Mouse (Mus musculus) frontal cortex, adult (tissue): ENCODE measurements around the gene Slc2a1.

Source experiments
- ATAC-seq: cut with Nextera tagmentation; 2 replicates; pipeline ENCODE4 v1.9.2; 2017; ENCODE audit warnings: mild to moderate bottlenecking, moderate library complexity, mixed read lengths; ENCODE audit not compliant: low TSS enrichment

Gene Slc2a1

DNA sequence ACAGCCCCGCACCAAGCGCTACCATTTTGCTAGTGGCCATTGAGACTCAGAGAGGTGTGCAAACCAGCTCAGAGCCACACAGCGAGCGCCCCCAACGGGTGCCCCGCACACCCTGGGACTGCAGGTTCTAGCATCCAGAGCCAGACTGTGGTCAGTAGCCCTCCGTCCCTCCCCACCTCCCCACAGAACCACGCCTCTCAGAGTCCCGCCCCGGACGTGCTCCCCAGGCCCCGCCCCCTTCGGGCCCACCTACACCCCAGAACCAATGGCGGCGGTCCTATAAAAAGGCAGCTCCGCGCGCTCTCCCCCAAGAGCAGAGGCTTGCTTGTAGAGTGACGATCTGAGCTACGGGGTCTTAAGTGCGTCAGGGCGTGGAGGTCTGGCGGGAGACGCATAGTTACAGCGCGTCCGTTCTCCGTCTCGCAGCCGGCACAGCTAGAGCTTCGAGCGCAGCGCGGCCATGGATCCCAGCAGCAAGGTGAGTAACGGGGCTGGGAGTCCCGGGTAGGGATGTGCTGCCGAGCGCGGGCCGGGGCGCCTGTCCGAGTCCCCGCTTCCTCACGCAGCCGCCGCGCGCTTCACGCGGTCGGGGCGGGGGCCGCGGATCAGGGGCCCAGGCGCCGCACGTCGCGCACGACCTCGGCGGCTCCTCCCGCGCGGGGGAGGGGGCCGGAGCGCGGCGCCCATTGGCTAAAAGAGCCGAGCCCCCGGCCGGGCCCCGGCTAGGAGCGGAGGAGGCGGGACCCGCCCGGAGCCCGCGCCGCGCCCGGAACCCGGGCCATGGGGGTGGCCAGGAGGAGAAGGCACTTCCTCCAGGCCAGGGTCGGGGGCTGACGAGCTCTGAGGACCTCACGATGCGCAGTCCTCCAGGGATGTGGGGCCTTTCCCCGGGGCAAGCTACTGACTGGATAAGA is at the start of gene Slc2a1:
Gene Slc2a1, plus strand, starts transcription at position 217 of the 914 bp plus-strand sequence.
- ATAC-seq: peak; percentile 74

DNA sequence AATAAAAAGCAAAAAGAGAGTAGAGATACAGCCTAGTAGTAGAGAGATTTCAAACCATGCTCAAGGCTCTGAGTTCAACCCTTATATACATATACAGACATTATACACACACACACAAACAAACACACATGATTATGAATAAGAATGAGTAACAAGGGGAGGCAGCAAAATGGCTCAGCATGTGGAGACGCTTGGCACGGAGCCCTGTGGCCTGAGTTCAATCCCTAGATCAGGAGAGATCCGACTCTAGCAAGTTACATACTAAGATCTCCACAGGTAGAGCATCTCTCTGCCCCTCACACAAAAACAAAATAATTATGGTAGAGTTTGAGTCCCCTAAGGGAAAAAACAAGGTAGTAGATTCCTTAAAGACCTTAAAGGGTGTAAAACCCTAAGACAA is 41.7 kb upstream of the Slc2a1 start:
- no peak for ATAC-seq

DNA sequence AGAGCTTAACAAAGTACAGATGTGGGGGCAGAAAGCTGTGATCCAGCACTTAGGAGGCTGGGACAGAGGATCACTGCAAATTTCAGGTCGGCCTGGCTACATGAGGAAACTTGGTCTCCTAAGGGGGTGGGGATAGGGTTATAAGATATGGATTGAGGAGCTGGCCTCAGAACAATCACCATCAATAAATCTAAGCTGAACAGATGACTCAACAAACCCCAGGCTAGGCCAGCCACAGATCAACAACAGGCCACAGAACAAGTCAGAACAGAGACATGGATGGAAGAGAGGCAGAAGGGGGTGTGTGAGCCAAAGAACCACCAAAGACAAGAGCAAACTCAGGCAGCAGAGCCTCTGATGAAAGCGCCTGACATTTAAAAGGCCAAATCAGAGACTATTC is 41.3 kb upstream of the Slc2a1 start:
- ATAC-seq: no peak

DNA sequence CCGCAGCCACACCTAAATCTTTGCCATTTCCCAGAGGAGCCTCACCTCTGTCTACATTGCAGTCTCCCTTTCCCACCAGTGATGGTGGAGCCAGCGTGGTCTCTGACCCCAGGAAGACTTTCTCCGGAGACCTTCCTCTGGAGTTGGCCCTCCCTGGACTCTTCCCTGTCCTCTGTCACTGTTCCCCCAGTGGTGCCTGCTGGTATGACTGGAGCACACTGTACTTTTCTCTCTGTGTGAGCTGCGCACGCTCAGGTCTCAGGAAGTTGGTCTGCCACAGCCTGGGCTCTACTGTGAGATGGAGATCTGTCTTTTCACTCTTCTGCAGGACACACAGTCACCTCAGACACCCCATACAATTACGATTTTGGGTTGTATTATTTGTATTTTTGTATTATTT is 39.6 kb upstream of the Slc2a1 start:
- no peak for ATAC-seq

DNA sequence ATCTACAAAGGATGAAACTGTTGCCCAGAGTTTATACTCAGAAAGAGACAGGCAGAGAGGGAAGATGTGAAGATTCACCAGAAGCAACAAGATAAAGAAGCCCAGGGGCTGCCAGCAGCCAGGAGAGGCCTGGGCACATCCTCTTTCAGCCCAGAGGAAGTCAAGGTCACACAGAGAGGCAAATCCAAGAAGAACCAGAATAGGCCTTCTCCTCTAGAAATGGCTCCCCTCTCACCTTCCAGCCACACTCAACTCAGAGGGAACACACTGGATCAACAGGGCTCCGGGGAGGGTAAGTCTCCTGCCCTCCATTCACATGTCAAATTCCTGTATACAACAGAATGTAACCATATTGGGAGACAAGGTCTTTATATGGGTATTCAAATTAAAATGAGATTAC is 38.3 kb upstream of the Slc2a1 start:
- ATAC-seq: no peak

DNA sequence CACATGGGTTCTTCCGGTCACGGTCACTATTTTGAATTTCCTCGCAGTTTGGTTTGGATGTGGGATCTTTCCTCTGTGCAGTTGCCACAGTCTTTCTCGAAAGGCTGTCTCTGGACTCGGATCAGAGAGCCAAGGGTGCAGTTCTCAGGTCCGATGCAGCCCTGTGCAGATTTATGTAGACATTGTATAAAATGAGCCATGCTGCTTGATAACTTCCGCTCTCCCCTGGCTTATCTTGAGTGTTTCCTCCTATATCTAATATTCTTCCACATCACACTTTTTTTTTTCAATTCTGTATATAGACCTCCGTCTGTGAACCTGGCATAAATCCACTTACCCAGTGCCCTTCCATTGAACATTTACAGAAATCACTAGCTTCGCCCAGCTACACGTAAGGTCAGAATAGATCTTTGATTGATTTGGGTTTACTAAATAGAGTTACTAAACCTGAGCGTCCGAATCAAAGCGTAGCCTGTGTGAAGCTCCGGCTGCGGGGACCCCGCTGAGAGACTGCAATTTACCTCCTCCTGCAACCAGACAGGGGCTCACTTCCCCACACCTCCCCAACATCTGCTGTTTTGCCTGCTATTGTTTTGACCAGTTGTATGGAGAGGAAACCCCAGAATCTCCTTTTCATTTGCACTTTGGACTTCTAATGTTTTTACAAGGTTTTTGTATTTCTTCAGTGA is 37.4 kb upstream of the Slc2a1 start:
- ATAC-seq: no peak

DNA sequence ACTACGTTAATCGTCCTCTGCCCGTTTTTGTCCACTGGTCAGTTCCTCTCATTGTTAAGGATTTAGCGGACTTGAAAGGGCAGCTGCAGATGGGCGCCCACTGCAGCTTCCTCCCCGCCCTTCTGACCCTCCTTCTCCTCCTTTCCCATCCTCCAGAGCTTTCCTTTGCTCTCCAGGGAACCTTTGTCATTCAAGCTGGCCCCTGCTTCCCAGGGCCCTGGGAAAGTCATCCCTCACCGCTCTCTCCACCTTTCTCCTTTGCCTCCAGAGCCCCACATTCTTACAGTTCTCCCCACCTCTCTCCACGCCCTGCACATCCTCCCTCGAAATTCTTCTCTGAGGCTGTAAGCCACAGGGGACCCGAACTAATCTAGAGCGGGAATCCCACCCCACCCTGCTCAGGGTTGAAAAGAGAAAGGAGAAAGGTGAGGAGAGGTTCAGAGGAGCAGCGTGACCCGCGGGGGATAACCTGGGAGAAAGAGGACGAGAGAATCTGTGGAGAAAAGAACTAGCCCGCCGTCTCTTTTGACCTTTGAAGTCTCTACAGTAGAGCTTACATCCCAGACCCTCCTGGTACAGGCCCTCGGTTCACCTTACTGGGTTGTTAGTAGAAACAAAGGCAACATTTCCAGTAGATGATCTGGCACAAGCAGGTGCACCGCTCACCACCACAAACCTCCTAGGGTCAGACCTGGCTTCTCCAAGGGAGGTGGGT is 36.7 kb upstream of the Slc2a1 start:
- no peak for ATAC-seq

DNA sequence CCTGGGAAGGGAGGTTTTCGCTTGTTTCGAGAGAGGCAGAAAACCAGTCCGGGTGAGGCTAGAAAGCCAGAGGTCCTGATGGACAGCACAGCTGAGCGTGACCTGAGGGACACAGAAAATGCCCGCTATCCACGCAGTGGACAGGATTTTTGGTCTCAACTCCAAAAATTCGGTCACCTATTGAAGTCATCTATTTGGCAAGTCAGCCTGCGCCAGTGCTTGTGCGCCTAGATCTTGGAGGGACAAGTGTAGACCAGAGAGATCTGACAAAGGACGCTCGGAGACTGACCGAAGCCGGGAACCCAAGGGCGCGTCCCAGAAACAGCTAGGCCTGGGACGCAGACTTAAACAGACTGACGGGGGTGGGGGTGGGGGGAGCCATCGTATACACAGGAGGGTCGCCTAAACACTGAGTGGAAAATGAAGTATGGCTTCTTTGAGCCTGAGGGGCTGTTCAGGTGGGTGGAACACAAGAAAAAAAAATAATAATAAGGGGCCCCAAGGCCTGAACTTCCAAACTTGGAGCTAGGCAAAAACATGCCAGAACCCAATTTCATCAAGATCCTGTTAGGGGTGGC is 36.1 kb upstream of the Slc2a1 start:
- no peak for ATAC-seq

DNA sequence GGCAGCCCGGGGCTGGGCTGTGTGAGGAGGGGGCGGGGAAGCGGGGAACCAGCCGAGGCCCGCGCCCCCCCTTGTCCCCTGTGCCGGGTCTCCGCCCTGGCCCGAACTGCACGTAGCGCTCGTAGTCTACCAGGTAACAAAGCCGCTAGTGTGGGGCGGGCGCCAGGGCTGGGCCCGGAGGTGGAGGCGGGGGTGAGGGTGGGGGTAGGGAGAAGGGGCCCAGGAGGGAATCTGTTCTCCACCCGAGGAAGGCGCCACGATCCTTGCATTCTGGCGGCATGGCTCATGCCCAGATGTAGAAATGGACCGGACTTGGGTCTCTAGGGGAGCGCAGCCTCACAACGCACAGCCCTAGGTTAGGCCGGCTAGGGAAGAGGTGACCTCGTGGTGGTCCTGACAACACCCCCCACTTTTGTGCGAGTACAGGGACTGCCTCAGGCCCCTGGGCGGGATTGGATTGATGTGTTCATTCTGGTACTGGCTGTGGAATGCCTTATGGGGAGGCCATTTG is 35.5 kb upstream of the Slc2a1 start:
- ATAC-seq: no peak

DNA sequence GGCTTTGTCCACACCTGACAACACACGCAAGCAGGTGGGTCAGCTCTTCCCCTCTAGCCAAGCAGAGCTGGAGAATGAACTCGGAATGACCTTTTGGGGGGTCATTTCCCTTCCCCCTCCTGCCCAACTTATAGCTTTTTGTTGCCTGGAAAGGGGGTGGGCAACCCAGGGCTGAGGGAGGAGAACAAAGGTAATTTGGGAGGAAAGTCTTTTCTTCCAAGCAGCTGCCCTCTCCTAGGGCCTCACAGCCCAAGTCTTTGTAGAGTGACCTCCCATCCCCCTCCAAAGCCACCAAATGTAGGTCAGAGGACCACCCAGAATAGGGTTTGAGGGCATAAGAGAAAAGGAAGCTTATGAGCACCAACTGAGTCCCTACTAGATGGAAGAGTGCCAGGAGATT is 34.9 kb upstream of the Slc2a1 start:
- no peak for ATAC-seq

DNA sequence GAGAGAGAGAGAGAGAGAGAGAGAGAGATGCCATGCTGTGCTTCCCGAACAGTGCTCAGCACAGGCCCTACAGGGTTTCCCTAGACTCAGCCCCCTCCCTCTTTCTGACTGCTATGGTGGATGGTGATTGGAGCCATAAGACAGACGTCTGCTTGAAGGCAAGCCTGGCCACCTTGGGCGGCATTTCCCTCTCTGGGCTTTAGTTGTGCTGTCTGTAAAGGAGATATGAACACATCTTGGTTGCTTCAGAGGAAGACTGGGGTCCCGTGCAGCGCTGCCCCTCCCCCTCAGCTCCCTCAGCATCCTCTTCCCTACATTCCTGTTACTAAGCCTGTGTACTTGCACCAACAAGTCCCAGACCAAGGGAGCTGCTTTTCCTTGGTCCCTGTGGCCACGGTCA is 33.9 kb upstream of the Slc2a1 start:
- ATAC-seq: no peak

DNA sequence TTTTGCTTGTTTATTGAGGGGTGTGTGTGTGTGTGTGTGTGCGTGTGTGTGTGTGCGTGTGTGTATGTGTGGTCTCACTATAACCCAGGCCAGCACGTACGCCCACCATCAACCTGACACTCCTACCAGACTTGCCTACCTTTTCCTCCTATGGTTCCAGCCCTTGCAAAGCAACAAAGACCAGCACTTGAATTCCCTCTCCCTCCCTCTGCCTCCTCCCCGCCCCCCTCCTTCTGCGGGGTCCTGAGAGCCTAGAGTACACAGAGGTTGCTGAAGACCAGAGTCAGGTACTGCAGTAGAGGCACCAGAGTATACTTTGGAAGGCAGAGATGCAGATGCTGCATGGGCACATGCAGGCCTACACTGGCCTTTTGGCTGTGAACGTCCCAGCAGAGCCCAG is 33.2 kb upstream of the Slc2a1 start:
- ATAC-seq: no peak

DNA sequence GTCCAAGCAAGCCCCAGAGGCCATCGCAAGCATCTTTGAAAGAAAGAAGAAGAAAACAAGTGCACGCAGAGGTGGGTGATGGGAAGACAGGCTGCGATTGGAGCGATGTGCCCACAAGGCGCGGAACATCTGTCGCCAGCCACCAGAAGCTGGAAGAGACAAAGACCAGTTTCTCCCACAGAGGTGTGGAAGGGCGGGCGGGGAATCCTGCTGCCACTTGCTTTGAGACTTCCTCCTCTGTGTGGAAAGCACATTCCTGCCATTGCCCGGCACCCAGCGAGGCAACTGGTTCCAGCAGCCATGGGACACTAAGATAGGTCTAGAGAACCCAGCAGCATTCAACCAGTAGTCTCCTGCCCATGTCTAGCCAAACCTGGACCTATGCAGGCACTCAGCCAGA is 32.2 kb upstream of the Slc2a1 start:
- ATAC-seq: no peak

DNA sequence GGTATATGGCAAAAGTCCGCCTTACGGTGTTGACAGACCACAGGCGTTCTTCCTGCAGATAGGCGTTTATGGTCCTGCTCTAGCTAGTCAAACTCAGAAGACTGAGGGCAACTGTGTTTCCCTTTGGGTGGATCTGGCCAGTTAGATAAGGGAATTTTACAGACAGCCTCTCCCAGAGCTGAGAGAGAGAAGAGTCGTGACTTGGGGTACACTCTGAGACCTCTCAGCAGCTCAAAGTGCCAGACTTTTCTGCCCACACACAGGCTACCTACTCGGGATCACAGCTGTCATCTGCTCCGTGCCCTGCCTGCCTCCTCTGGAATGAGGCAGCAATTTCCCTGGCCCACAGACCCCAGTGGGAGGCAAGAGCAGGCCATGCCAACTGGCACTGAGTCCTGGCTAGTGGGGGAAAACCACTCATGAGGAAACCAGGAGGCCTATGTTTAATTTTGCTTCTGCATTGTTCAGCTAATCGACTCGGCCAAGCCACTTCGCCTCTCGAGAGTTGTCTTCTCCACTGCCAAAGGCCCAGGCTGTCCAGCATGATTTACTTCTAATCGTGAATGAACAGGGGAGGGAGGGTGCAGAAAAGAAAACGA is 31.3 kb upstream of the Slc2a1 start:
- 0 out of 2 replicates have a peak, but pooled peaks have one; percentile 16 for ATAC-seq

DNA sequence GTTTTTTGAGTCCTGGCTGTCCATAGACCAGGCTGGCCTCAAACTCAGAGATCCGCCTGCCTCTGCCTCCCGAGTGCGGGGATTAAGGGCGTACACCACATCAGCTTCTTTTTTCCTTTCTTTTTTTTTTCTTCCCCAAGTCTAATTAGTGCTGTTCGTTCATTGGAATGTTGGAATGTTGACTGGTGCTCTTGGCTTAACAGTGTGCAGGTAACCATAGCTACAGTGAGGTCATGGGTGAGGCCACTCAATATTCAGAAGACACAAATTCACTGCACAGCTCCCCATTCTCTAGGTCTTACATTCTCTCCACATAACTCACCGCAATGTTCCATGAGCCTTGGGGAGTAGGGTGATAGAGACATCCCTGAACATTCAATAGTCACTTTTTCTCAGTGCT is 28.6 kb upstream of the Slc2a1 start:
- ATAC-seq: no peak

DNA sequence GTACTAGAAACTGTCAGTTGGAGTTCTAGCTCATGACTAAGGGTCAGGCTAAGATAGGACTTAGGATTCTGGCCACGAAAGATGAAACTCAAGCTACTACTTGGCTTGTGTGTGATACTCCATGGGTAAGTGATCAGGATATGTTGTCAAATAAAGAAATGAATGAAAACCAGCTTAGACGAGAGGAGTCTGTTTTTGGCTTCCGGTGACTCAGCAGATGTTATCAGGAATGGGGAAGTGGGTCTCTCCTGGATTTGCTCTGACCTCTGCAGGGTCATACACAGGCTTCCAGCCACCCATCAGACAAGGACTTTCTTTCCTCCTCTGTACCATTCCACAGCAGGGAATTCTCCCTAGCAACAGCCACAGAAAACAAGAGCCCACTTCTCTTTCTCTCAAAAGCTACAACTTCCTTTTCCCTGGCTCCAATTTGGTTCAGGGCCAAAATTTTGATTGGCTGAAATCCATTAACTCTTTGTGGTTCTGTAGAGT is 25.7 kb upstream of the Slc2a1 start:
- no peak for ATAC-seq

DNA sequence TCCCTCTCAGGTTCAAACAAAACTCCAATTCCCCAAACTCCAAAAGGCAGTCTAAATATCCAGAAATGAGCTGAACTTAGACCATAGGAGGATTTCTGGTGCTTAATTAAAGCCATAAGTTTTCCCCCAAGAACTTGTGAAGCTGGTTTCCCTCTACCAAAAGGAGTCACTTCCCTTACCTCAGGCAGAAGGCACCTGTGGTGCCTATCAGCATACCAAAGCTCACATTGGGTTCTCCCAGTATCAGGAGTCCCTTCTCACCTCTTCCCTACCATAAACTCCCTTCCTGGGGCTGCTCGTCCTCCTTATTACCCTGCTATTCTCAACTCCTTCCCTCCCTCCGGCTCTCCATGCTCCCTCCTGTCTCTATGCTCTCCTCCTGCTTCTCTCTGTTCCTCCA is 20.1 kb upstream of the Slc2a1 start:
- ATAC-seq: no peak

DNA sequence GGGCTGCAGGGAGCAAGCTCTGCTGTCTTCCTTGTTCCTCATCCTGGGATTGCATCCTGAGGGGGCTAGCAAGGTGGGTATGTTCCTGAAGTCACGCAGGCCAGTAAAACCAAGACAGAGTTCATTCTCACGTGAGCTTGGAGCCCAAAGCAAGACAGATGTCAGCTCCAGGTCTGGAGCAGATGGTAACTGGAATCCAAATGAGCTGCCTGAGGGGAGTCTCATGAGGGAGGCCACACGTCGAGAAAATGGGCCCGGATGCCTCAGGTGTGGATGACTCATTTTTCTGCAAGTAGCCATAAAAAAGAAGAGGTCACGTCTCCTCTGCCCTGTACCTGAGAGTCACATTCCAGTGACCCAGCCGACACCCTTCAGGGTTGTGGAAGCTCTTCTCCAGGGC is 14.6 kb upstream of the Slc2a1 start:
- no peak for ATAC-seq

DNA sequence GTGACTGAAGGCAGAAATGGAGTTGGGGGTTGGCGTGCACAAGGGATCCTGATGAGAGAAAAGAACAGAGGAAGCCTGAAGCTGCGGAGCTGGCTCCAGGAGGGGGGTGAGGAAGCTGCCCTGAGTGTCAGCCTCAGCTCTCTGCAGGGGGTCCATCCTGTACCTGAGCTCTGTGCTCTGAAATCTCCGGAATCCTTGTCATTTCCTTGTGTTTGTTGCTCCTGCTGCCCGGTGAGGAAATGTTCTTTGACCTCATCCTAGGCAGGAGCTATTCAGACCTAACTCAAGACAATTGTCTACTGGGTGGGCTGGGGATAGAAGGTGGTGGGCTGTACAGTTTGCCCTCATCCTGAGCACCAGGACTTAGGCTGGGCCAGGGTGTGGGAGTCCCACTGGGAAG is 13.5 kb upstream of the Slc2a1 start:
- ATAC-seq: no peak

DNA sequence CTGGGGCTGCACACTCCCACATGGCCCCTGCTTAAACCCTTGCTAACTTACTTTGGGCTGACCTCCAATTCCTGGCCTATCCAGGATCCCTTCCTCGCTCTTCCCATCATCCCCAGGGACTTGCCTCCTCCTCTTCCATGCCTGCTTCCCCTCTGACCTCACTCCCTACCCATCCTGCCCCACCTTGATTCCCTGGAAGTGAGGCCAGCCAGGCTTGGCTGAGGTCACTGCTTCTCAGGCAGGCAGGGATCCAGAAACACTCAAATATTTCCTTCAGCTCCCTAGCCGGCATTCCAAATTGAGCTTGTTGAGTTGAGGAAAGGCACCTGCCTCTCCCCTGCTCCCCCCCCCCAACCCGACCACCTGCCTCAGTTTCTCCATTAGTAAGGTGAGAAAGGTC is 12.1 kb upstream of the Slc2a1 start:
- no peak for ATAC-seq

DNA sequence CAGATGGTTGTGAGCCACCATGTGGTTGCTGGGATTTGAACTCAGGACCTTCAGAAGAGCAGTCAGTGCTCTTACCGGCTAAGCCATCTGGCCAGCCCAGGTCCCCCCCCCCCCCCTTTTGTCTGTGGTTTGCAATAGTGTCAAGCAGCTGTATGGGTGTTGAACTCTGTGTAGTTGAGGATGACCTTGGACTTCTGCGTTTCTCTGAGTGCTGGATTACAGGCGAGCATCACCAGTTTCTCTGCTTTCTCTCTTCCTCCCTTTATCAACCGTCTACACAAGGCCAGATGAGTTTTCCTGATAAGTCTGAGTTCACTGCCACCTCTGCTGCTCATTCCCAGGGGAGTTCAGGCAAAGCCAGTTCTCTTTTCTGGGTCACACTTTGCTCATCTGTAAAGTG is 11.1 kb upstream of the Slc2a1 start:
- no peak for ATAC-seq
